Mouse (Mus musculus) CH12.LX (cell line): ENCODE measurements at regions not wholly inside any gene's neighbourhood (a gene's known extent, or its start where the extent isn't known, plus 50 kb on each side); places are given as distances from the start of the nearest gene placed in this dataset.

Experiments used
- DNase-seq: peaks from one replicate; pipeline ENCODE4 v3.0.0-alpha.2; 2013; ENCODE audit errors: extremely low read depth
- H3K27ac ChIP-seq: 2 replicates; pipeline ENCODE4 v1.5.1; 2012; ENCODE audit warnings: low read depth, mild to moderate bottlenecking, control low read depth, moderate library complexity; ENCODE audit not compliant: insufficient read depth
- H3K27me3 ChIP-seq: replicated peaks from 2 replicates; pipeline ENCODE3; 2012; ENCODE audit warnings: inconsistent platforms
- H3K36me3 ChIP-seq, 2 experiments: replicated peaks in 1 of 2; 2 replicates each; pipeline versions ENCODE3 to v1.6.1; 2012; ENCODE audit warnings: inconsistent platforms in 1 of 2, low read length in 1 of 2, mild to moderate bottlenecking in 1 of 2, mixed read lengths in 1 of 2, moderate library complexity in 1 of 2; ENCODE audit not compliant: control insufficient read depth in 1 of 2, insufficient read depth in 1 of 2
- H3K4me1 ChIP-seq, 2 experiments: 2 replicates each; pipeline ENCODE4 v1.6.1; 2012; ENCODE audit warnings: inconsistent platforms in 1 of 2, moderate library complexity in 1 of 2; ENCODE audit not compliant: insufficient read depth in 2 of 2, control insufficient read depth in 1 of 2
- H3K4me2 ChIP-seq: 2 replicates; pipeline ENCODE4 v1.6.1; 2012; ENCODE audit warnings: low read depth, mild to moderate bottlenecking, control low read depth; ENCODE audit not compliant: poor library complexity, insufficient read depth, severe bottlenecking
- H3K4me3 ChIP-seq, 3 experiments: fragments of 150-350 bp in 1 of 3; sonication (generic) in 1 of 3; replicated peaks in 1 of 3; 2 replicates each; pipeline versions ENCODE3 to v1.5.1; 2011 to 2012; ENCODE audit warnings: low read depth in 2 of 3, low read length in 2 of 3, mild to moderate bottlenecking in 2 of 3, moderate library complexity in 2 of 3, control low read depth in 1 of 3, improper control_type of control experiment in 1 of 3, inconsistent platforms in 1 of 3, mixed read lengths in 1 of 3; ENCODE audit not compliant: poor library complexity in 1 of 3
- H3K79me2 ChIP-seq: replicated peaks from 2 replicates; pipeline ENCODE4 v1.6.1; 2012; ENCODE audit warnings: mild to moderate bottlenecking, moderate library complexity; ENCODE audit not compliant: control insufficient read depth, poor library complexity, insufficient read depth, severe bottlenecking; ENCODE audit errors: extremely low read depth
- H3K9ac ChIP-seq: 2 replicates; pipeline ENCODE4 v1.6.1; 2012; ENCODE audit warnings: low read depth, mild to moderate bottlenecking, control low read depth, moderate library complexity; ENCODE audit not compliant: insufficient read depth
- H3K9me3 ChIP-seq: replicated peaks from 2 replicates; pipeline ENCODE3; 2012; ENCODE audit warnings: low read length, inconsistent platforms, mixed read lengths
- CHD1 ChIP-seq: IDR thresholded peaks from 2 replicates; pipeline ENCODE4 v1.6.1; 2012; ENCODE audit warnings: low read depth, low read length, improper control_type of control experiment, inconsistent platforms
- CHD2 ChIP-seq: IDR thresholded peaks from 2 replicates; pipeline ENCODE4 v1.6.1; 2011; ENCODE audit warnings: low read length, improper control_type of control experiment
- CTCF ChIP-seq, 2 experiments: IDR thresholded peaks in 1 of 2; conservative IDR thresholded peaks in 1 of 2; 2 replicates each; pipeline ENCODE4 v1.5.1; 2011 to 2012; ENCODE audit warnings: low read depth in 2 of 2, low read length in 2 of 2, improper control_type of control experiment in 1 of 2, inconsistent platforms in 1 of 2, mild to moderate bottlenecking in 1 of 2, moderate library complexity in 1 of 2
- E2F4 ChIP-seq: IDR thresholded peaks from 2 replicates; pipeline ENCODE4 v1.6.1; 2011; ENCODE audit warnings: low read depth, low read length, improper control_type of control experiment; ENCODE audit not compliant: insufficient replicate concordance
- ELF1 ChIP-seq: IDR thresholded peaks from 2 replicates; pipeline ENCODE4 v1.6.1; 2014; ENCODE audit warnings: low read depth, mild to moderate bottlenecking, inconsistent platforms, low read length, improper control_type of control experiment
- GABPA ChIP-seq: IDR thresholded peaks from 2 replicates; pipeline ENCODE4 v1.6.1; 2012; ENCODE audit warnings: low read depth, low read length, improper control_type of control experiment, inconsistent platforms; ENCODE audit not compliant: insufficient replicate concordance
- IRF4 ChIP-seq: IDR thresholded peaks from 2 replicates; pipeline ENCODE4 v1.6.1; 2014; ENCODE audit warnings: low read depth, mild to moderate bottlenecking, inconsistent platforms, low read length, improper control_type of control experiment
- JUND ChIP-seq: conservative IDR thresholded peaks from 2 replicates; pipeline ENCODE4 v1.6.1; 2011; ENCODE audit warnings: low read depth, low read length, improper control_type of control experiment
- KAT2A ChIP-seq: IDR thresholded peaks from 2 replicates; pipeline ENCODE4 v1.6.1; 2012; ENCODE audit warnings: low read length, improper control_type of control experiment, inconsistent platforms; ENCODE audit not compliant: insufficient replicate concordance
- MAFK ChIP-seq: IDR thresholded peaks from 2 replicates; pipeline ENCODE4 v1.6.1; 2011; ENCODE audit warnings: low read length, improper control_type of control experiment; ENCODE audit not compliant: insufficient replicate concordance
- MAZ ChIP-seq: IDR thresholded peaks from 2 replicates; pipeline ENCODE4 v1.6.1; 2012; ENCODE audit warnings: low read depth, mild to moderate bottlenecking, inconsistent platforms, low read length, improper control_type of control experiment, moderate library complexity
- MYC ChIP-seq: IDR thresholded peaks from 2 replicates; pipeline ENCODE4 v1.6.1; 2011; ENCODE audit warnings: low read depth, mild to moderate bottlenecking, improper control_type of control experiment, low read length
- NRF1 ChIP-seq: IDR thresholded peaks from 2 replicates; pipeline ENCODE4 v1.6.1; 2014; ENCODE audit warnings: low read depth, mild to moderate bottlenecking, inconsistent platforms, low read length, improper control_type of control experiment, moderate library complexity
- POLR2AphosphoS2 ChIP-seq: IDR thresholded peaks from 2 replicates; pipeline ENCODE4 v1.6.1; 2011; ENCODE audit warnings: low read depth, low read length, improper control_type of control experiment
- RAD21 ChIP-seq: IDR thresholded peaks from 2 replicates; pipeline ENCODE4 v1.6.1; 2011; ENCODE audit warnings: low read depth, mild to moderate bottlenecking, low read length, improper control_type of control experiment, moderate library complexity
- SMC3 ChIP-seq: IDR thresholded peaks from 2 replicates; pipeline ENCODE4 v1.6.1; 2011; ENCODE audit warnings: low read depth, low read length, improper control_type of control experiment
- ZKSCAN1 ChIP-seq: IDR thresholded peaks from 2 replicates; pipeline ENCODE4 v1.6.1; 2012; ENCODE audit warnings: low read depth, inconsistent platforms, low read length, improper control_type of control experiment, borderline replicate concordance
- ZNF384 ChIP-seq: IDR thresholded peaks from 2 replicates; pipeline ENCODE4 v1.6.1; 2012; ENCODE audit warnings: low read depth, low read length, improper control_type of control experiment, inconsistent platforms
- dilution Hi-C: fragments of 300-500 bp; cut with MboI; formaldehyde crosslinking; loops from 2 replicates; pipeline ENCODE4 v1.14.3; 2020; ENCODE audit warnings: low sequenced_read_pairs; ENCODE audit not compliant: extremely low pct_unique_long_range_greater_than_20kb, extremely low pct_ligation_motif_present
- in situ Hi-C: fragments of 300-500 bp; cut with MboI; formaldehyde crosslinking; loops from 3 replicates; pipeline ENCODE4 v1.14.3; 2019; ENCODE audit warnings: low sequenced_read_pairs, low pct_ligation_motif_present, low pct_unique_long_range_greater_than_20kb, mixed read lengths

DNA sequence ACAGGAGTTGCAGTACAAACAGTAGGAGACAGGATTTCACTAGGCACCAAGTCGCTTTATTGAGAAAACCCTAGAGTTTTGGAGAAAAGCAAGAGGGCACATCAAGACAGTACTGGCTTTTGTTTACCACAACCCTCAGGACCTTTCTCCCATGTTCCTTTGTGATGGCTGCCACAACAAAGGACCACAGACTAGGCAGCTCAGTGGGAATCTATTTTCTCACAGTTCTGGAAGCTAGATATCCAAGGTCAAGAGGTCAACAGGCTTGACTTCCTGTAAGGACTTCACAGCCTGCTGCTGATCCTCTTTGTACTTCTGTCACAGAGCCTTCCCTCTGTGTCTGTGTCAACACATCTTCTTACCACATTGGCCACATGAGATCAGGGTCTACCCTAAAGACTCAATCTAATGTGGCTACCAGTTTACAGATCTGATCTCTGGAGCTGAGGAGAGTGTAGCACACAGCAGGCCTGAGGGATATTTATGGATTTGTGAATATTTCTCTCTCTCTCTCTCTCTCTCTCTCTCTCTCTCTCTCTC lies 54.6 kb upstream of the Arhgap11a start:
- Histone ChIP-seq H3K27ac (no peak overlapping the region), H3K36me3 (no peaks in the 10 kb centered on the region), H3K27me3 (no peaks in the 10 kb centered on the region), H3K9me3 (no peaks in the 10 kb centered on the region), H3K4me3 (no peak overlapping the region), H3K79me2 (no peaks in the 10 kb centered on the region), H3K4me1 (0 out of 4 replicates have a peak, but pooled peaks cover 0 to 3% of the 10 kb centered on the region in 2 experiments), H3K9ac (no peak overlapping the region), H3K4me2 (no peak overlapping the region)
- no peak for TF ChIP-seq KAT2A
- TF ChIP-seq CHD1: no peak
- no peak for TF ChIP-seq MYC
- TF ChIP-seq CTCF (conservative IDR thresholded peaks at IDR 0.05 in 1 of 2, IDR thresholded peaks at IDR 0.05 in 1 of 2; ENCODE audit: low read depth in 2 of 2, low read length in 2 of 2): no peak
- no peak for TF ChIP-seq ZKSCAN1
- TF ChIP-seq MAZ: no peak
- TF ChIP-seq MAFK: no peak
- in situ Hi-C loops: no loop called here
- DNase-seq: no peak
- dilution Hi-C loops: no loop called here

DNA sequence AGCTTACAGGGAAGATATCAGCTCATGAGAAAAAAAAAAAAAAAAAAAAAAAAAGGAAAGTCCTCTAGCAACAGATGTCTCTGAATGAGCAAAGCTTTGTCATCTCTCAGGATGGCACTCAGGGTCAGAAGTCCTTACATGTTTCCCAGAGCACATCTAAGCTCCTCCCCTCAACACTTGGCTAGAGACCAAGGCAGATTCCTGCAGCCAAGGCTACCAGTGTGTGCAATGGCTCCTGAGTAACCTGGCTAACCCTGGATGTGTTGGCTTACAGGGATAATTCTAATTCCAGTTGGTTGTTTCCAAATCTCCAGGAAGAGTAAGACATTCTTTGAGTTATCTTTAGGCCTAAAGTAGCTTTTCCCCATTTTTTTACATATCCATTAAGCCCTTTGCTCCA lies 53.9 kb upstream of the Arhgap11a start:
- dilution Hi-C loops (no loop called here), in situ Hi-C loops (no loop called here)
- H3K36me3 ChIP-seq: no peaks in the 10 kb centered on the region
- TF ChIP-seq CHD2 (no peak), GABPA (no peak), ZKSCAN1 (no peak), NRF1 (no peak), RAD21 (no peak), SMC3 (no peak), JUND (no peak), ZNF384 (no peak), IRF4 (no peak), E2F4 (no peak), ELF1 (no peak), POLR2AphosphoS2 (no peak), MAFK (no peak)
- no peaks in the 10 kb centered on the region for H3K79me2 ChIP-seq
- no peaks in the 10 kb centered on the region for H3K9me3 ChIP-seq
- no peak overlapping the region for H3K4me2 ChIP-seq
- H3K27me3 ChIP-seq: no peaks in the 10 kb centered on the region
- H3K9ac ChIP-seq: no peak overlapping the region
- 0 out of 4 replicates have a peak, but pooled peaks cover 0 to 3% of the 10 kb centered on the region in 2 experiments for H3K4me1 ChIP-seq
- H3K27ac ChIP-seq: no peak overlapping the region
- no peak for DNase-seq
- no peak overlapping the region for H3K4me3 ChIP-seq
